Mouse (Mus musculus) CH12.LX (cell line): ENCODE measurements at regions not wholly inside any gene's neighbourhood (a gene's known extent, or its start where the extent isn't known, plus 50 kb on each side); places are given as distances from the start of the nearest gene placed in this dataset.

Experiments used
- CTCF ChIP-seq, 2 experiments: IDR thresholded peaks in 1 of 2; conservative IDR thresholded peaks in 1 of 2; 2 replicates each; pipeline ENCODE4 v1.5.1; 2011 to 2012; ENCODE audit warnings: low read depth in 2 of 2, low read length in 2 of 2, improper control_type of control experiment in 1 of 2, inconsistent platforms in 1 of 2, mild to moderate bottlenecking in 1 of 2, moderate library complexity in 1 of 2
- MAZ ChIP-seq: IDR thresholded peaks from 2 replicates; pipeline ENCODE4 v1.6.1; 2012; ENCODE audit warnings: low read depth, mild to moderate bottlenecking, inconsistent platforms, low read length, improper control_type of control experiment, moderate library complexity
- ZNF384 ChIP-seq: IDR thresholded peaks from 2 replicates; pipeline ENCODE4 v1.6.1; 2012; ENCODE audit warnings: low read depth, low read length, improper control_type of control experiment, inconsistent platforms

DNA sequence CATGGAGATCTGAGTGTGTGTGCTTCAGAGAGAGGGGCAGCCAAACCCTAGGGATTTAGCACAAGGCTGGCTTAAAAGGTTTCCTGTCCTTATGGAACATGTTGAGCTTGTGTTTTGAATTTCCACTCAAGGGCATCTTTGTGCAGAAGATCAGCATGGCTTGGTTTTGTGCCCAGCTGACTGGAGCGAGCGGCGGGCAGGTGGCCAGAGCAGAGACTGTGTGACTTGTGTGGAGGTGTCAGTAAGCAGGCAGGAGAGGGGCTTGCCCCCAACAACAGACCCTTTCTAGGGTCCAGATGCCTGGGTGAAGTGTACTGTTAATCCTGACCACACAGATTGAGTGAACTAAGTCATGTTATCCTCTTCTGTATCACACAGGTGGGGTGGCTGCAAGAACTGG lies 89.0 kb downstream of the Dact1 start:
- TF ChIP-seq MAZ: no peak
- TF ChIP-seq ZNF384: no peak
- no peak for TF ChIP-seq CTCF (conservative IDR thresholded peaks at IDR 0.05 in 1 of 2, IDR thresholded peaks at IDR 0.05 in 1 of 2; ENCODE audit: low read depth in 2 of 2, low read length in 2 of 2)
